Mouse (Mus musculus) monocyte, adult 2 months (primary cell): Measurements from ENCODE around the gene Mocs1.

Experiments
- DNase-seq, 2 experiments: peaks; one replicate each; pipeline ENCODE4 v3.0.0; 2022; ENCODE audit warnings: low spot score in 2 of 2, low read depth in 1 of 2

Gene Mocs1

GRCm38 (mm10) chr17:49481876-49482275 is 53.7 kb downstream of the Mocs1 start:
- DNase-seq = no peak

GRCm38 (mm10) chr17:49484435-49484834 is 56.3 kb downstream of the Mocs1 start:
- DNase-seq = no peak

- DNase-seq = no peak
Observed at GRCm38 (mm10) chr17:49489098-49489497, 60.9 kb downstream of the Mocs1 start.

GRCm38 (mm10) chr17:49493276-49493675 is 65.1 kb downstream of the Mocs1 start:
- DNase-seq = no peak

- no peak for DNase-seq
Observed at GRCm38 (mm10) chr17:49498169-49498568, 70.0 kb downstream of the Mocs1 start.

GRCm38 (mm10) chr17:49499635-49500034 is 71.5 kb downstream of the Mocs1 start:
- DNase-seq = no peak

GRCm38 (mm10) chr17:49500234-49500633 is 72.1 kb downstream of the Mocs1 start:
- DNase-seq = no peak

- DNase-seq = no peak
Observed at GRCm38 (mm10) chr17:49503246-49503900, 75.2 kb downstream of the Mocs1 start.
